Mouse (Mus musculus) cortical plate, adult 2 months (tissue): ENCODE results near the gene Tmed9. TPM values are rescaled to one million over a fixed set of nuclear protein-coding genes. Genes with fewer than 3 reads are reported as not detected.
"Not testable (repeated sequence)": the region's sequence is repeated elsewhere in the genome, so short reads cannot be mapped to it uniquely, and the experiment has no call there.

ENCODE experiments used
- H3K27ac ChIP-seq: fragments of 200-500 bp; 2 replicates; pipeline ENCODE4 v1.5.1; 2012; ENCODE audit warnings: low read length, control low read depth, inconsistent platforms; ENCODE audit not compliant: insufficient read depth
- H3K4me1 ChIP-seq: fragments of 200-500 bp; 2 replicates; pipeline ENCODE4 v1.6.1; 2011; ENCODE audit warnings: low read length; ENCODE audit not compliant: control insufficient read depth, insufficient read depth
- H3K4me3 ChIP-seq: fragments of 200-500 bp; 2 replicates; pipeline ENCODE4 v1.5.1; 2011; ENCODE audit warnings: mild to moderate bottlenecking, low read length, control low read depth; ENCODE audit not compliant: insufficient read depth
- CTCF ChIP-seq: fragments of 200-500 bp; IDR thresholded peaks from 2 replicates; pipeline ENCODE4 v1.5.1; 2011; ENCODE audit warnings: mild to moderate bottlenecking, control low read depth, low read length; ENCODE audit not compliant: insufficient read depth; ENCODE audit errors: extremely low read depth
- POLR2A ChIP-seq: fragments of 200-500 bp; IDR thresholded peaks from 2 replicates; pipeline ENCODE4 v1.6.1; 2011; ENCODE audit warnings: mild to moderate bottlenecking, low read length, control low read depth; ENCODE audit not compliant: insufficient read depth; ENCODE audit errors: extremely low read depth
- polyA plus RNA-seq: library from polyadenylated mRNA; depleted of rRNA; stranded (reverse); fragments of >200 nt; gene quantifications from 2 replicates; pipeline ENCODE4 v1.2.3, GENCODE M21; 2012

Gene Tmed9
- polyA plus RNA-seq, 1 experiment, result 111 TPM

- Histone ChIP-seq H3K4me1 (peaks cover 3% of the 10 kb centered on the region), H3K4me3 (no peak overlapping the region), H3K27ac (no peak overlapping the region)
- TF ChIP-seq POLR2A (no peak), CTCF (no peak)
Measured at GRCm38 (mm10) chr13:55604606-55605005, 31.1 kb downstream of the Tmed9 start.

- Histone ChIP-seq H3K4me3 (no peak overlapping the region), H3K4me1 (peaks cover 2% of the 10 kb centered on the region), H3K27ac (no peak overlapping the region)
- TF ChIP-seq POLR2A (no peak), CTCF (no peak)
Measured at GRCm38 (mm10) chr13:55606899-55607623, 33.5 kb downstream of the Tmed9 start.

- H3K4me3 ChIP-seq, result no peak overlapping the region
- TF ChIP-seq POLR2A (no peak), CTCF (no peak)
- no peak overlapping the region for H3K27ac ChIP-seq
- H3K4me1 ChIP-seq, result peaks cover 2% of the 10 kb centered on the region
Measured at GRCm38 (mm10) chr13:55607624-55608006, 34.1 kb downstream of the Tmed9 start.

GRCm38 (mm10) chr13:55611996-55612395 lies 38.5 kb downstream of the Tmed9 start:
- H3K27ac ChIP-seq, result no peak overlapping the region
- no peaks in the 10 kb centered on the region for H3K4me1 ChIP-seq
- no peak overlapping the region for H3K4me3 ChIP-seq
- no peak for TF ChIP-seq CTCF
- TF ChIP-seq POLR2A, result no peak

GRCm38 (mm10) chr13:55613471-55613870 lies 39.9 kb downstream of the Tmed9 start:
- Histone ChIP-seq H3K4me1 (no peaks in the 10 kb centered on the region), H3K4me3 (no peak overlapping the region), H3K27ac (no peak overlapping the region)
- TF ChIP-seq CTCF (no peak), POLR2A (no peak)

- Histone ChIP-seq H3K4me1 (no peaks in the 10 kb centered on the region; the same call in 1 of the 2 replicates), H3K27ac (no peak overlapping the region), H3K4me3 (no peak overlapping the region)
- TF ChIP-seq CTCF (no peak), POLR2A (no peak)
Measured at GRCm38 (mm10) chr13:55619328-55619727, 45.8 kb downstream of the Tmed9 start.

- no peak overlapping the region for H3K27ac ChIP-seq
- H3K4me1 ChIP-seq, result peaks cover 2% of the 10 kb centered on the region; the same call in 1 of the 2 replicates
- TF ChIP-seq CTCF, result no peak
- TF ChIP-seq POLR2A, result no peak
- H3K4me3 ChIP-seq, result no peak overlapping the region
Measured at GRCm38 (mm10) chr13:55620275-55620674, 46.7 kb downstream of the Tmed9 start.

GRCm38 (mm10) chr13:55622156-55622648 lies 48.7 kb downstream of the Tmed9 start:
- H3K4me1 ChIP-seq, H3K27ac ChIP-seq: not testable (repeated sequence)
- peak overlapping the region; percentile 60 for H3K4me3 ChIP-seq

GRCm38 (mm10) chr13:55622649-55623541 lies 49.4 kb downstream of the Tmed9 start, which contains the start of gene Caml:
Caml (plus strand) TSS chr13:55623005.
- no peak for TF ChIP-seq CTCF
- TF ChIP-seq POLR2A, result peak; percentile 96
- H3K4me3 ChIP-seq, result peak within 1 kb of the TSS; percentile 60
- H3K4me1 ChIP-seq, result peaks cover 4% of the 10 kb centered on the region; the same call in 1 of the 2 replicates
- H3K27ac ChIP-seq, result peak within 1 kb of the TSS; percentile 86
